Comparison of ENCODE assay signal across 10 mouse cellular contexts in genomic region chr5:98180888-98181635, GRCm38 (mm10). TPM values are rescaled to one million over a fixed set of nuclear protein-coding genes. Genes with fewer than 3 reads are reported as not detected.
DNase-seq lines count a peak whose midpoint lies in the region; ATAC-seq and TF ChIP-seq lines count a peak whose summit lies in the region.
"Had no signal": no experiment of that assay in that cellular context is flagged by ENCODE, and none has a peak within 500 bp of the region (broad histone marks: within the 10 kb centered on the region; RNA-seq: fewer than 3 reads in every experiment).

No protein-coding gene starts in this region.

- no peak for ATAC-seq in embryonic facial prominence, embryonic 11.5 days (replicated peaks; ENCODE audit: insufficient number of reproducible peaks, low FRiP score, low TSS enrichment, low read depth)
- ATAC-seq in hindbrain, postnatal 0 days: no peak
- peak; percentile 45 for ATAC-seq in neural tube, embryonic 13.5 days (ENCODE audit: low read depth)
- no peak for ATAC-seq in liver, embryonic 12.5 days

- TF ChIP-seq CTCF in hindbrain, postnatal 0 days (IDR thresholded peaks at IDR 0.05; ENCODE audit: low read depth): no peak

- 1% methylated on average over 27 of the region's 27 CpGs for WGBS in heart, embryonic 10.5 days
- WGBS in embryonic facial prominence, embryonic 11.5 days: under 1% methylated on average over 27 of the region's 27 CpGs
- under 1% methylated on average over 27 of the region's 27 CpGs for WGBS in hindbrain, postnatal 0 days
- WGBS in neural tube, embryonic 13.5 days: 0% methylated on average over 27 of the region's 27 CpGs
- 3% methylated on average over 27 of the region's 27 CpGs for WGBS in liver, embryonic 12.5 days (ENCODE audit: insufficient replicate concordance)

- intact Hi-C loops in heart, postnatal 14 days (cut with DNase I): no loop called here

- no peak overlapping the region; the same call in 1 of the 2 replicates for H3K4me2 ChIP-seq in embryonic facial prominence, embryonic 11.5 days (ENCODE audit: low read depth, low read length)
- peak overlapping the region; percentile 68 for H3K4me2 ChIP-seq in hindbrain, postnatal 0 days (ENCODE audit: low read depth, low read length)
- peak overlapping the region; percentile 89 for H3K4me2 ChIP-seq in neural tube, embryonic 13.5 days
- no peak overlapping the region for H3K4me2 ChIP-seq in liver, embryonic 12.5 days

- H3K4me1 ChIP-seq in heart, embryonic 10.5 days: peaks cover 26% of the 10 kb centered on the region
- H3K4me1 ChIP-seq in embryonic facial prominence, embryonic 11.5 days (ENCODE audit: control insufficient read depth, insufficient read depth, low read length): peaks cover 5% of the 10 kb centered on the region; the same call in 1 of the 2 replicates
- no peaks in the 10 kb centered on the region for H3K4me1 ChIP-seq in hindbrain, postnatal 0 days (ENCODE audit: insufficient read depth, low read length)
- peaks cover 68% of the 10 kb centered on the region for H3K4me1 ChIP-seq in neural tube, embryonic 13.5 days (replicated peaks)
- H3K4me1 ChIP-seq in liver, embryonic 12.5 days: peaks cover 9% of the 10 kb centered on the region

- H3K27ac ChIP-seq in heart, embryonic 10.5 days: no peak overlapping the region
- no peak overlapping the region for H3K27ac ChIP-seq in embryonic facial prominence, embryonic 11.5 days (replicated peaks; ENCODE audit: low read depth, low read length)
- H3K27ac ChIP-seq in hindbrain, postnatal 0 days: peak overlapping the region; percentile 80
- peak overlapping the region; percentile 89 for H3K27ac ChIP-seq in neural tube, embryonic 13.5 days (replicated peaks)
- H3K27ac ChIP-seq in liver, embryonic 12.5 days: no peak overlapping the region

- H3K9ac ChIP-seq in embryonic facial prominence, embryonic 11.5 days (replicated peaks; ENCODE audit: low read length): no peak overlapping the region
- peak overlapping the region; percentile 46 for H3K9ac ChIP-seq in hindbrain, postnatal 0 days (replicated peaks; ENCODE audit: low read length)
- peak overlapping the region; percentile 81 for H3K9ac ChIP-seq in neural tube, embryonic 13.5 days
- H3K9ac ChIP-seq in liver, embryonic 12.5 days: no peak overlapping the region

- H3K9me3 ChIP-seq in heart, embryonic 10.5 days: no peaks in the 10 kb centered on the region
- H3K9me3 ChIP-seq in embryonic facial prominence, embryonic 11.5 days (replicated peaks; ENCODE audit: control insufficient read depth, low read length): no peaks in the 10 kb centered on the region
- H3K9me3 ChIP-seq in hindbrain, postnatal 0 days (ENCODE audit: low read length): no peaks in the 10 kb centered on the region
- H3K9me3 ChIP-seq in neural tube, embryonic 13.5 days: no peaks in the 10 kb centered on the region
- no peaks in the 10 kb centered on the region for H3K9me3 ChIP-seq in liver, embryonic 12.5 days (replicated peaks)

- H3K36me3 ChIP-seq in heart, embryonic 10.5 days: no peaks in the 10 kb centered on the region
- no peaks in the 10 kb centered on the region for H3K36me3 ChIP-seq in embryonic facial prominence, embryonic 11.5 days (replicated peaks; ENCODE audit: control insufficient read depth, insufficient read depth, low read depth, low read length)
- H3K36me3 ChIP-seq in hindbrain, postnatal 0 days (ENCODE audit: insufficient read depth, low read length): no peaks in the 10 kb centered on the region
- no peaks in the 10 kb centered on the region for H3K36me3 ChIP-seq in neural tube, embryonic 13.5 days
- no peaks in the 10 kb centered on the region for H3K36me3 ChIP-seq in liver, embryonic 12.5 days

- peaks cover 99% of the 10 kb centered on the region for H3K27me3 ChIP-seq in heart, embryonic 10.5 days (ENCODE audit: insufficient read depth, poor library complexity, severe bottlenecking)
- H3K27me3 ChIP-seq in embryonic facial prominence, embryonic 11.5 days (ENCODE audit: control insufficient read depth, insufficient read depth, low read length): peaks cover 63% of the 10 kb centered on the region
- H3K27me3 ChIP-seq in hindbrain, postnatal 0 days (ENCODE audit: insufficient read depth, low read length): peaks cover 9% of the 10 kb centered on the region; the same call in 1 of the 2 replicates
- H3K27me3 ChIP-seq in neural tube, embryonic 13.5 days: peaks cover 76% of the 10 kb centered on the region
- H3K27me3 ChIP-seq in liver, embryonic 12.5 days (replicated peaks): peaks cover 97% of the 10 kb centered on the region

- peak overlapping the region; percentile 38 for H3K4me3 ChIP-seq in heart, embryonic 10.5 days
- no peak overlapping the region for H3K4me3 ChIP-seq in embryonic facial prominence, embryonic 11.5 days (ENCODE audit: low read depth, low read length)
- peak overlapping the region; percentile 52 for H3K4me3 ChIP-seq in hindbrain, postnatal 0 days (ENCODE audit: low read length)
- peak overlapping the region; percentile 56 for H3K4me3 ChIP-seq in neural tube, embryonic 13.5 days
- H3K4me3 ChIP-seq in liver, embryonic 12.5 days: no peak overlapping the region

- DNase-seq in heart, embryonic 10.5 days (ENCODE audit: low spot score): no peak
- no peak for DNase-seq in heart, postnatal 14 days
- DNase-seq in MN1 (ENCODE audit: low spot score): peak; percentile 35
- DNase-seq in embryonic facial prominence, embryonic 11.5 days (ENCODE audit: low spot score): peak; percentile 46
- DNase-seq in hindbrain, postnatal 0 days (ENCODE audit: low spot score): peak; percentile 51
- no peak for DNase-seq in urinary bladder, postnatal 14 days (ENCODE audit: low spot score)

RNA-seq across cellular contexts. Expression of gene Prdm8, which starts 14.1 kb away (rescaled TPM):
- not detected in 2 replicates for polyA plus RNA-seq in heart, embryonic 10.5 days (2016; fragmentation: Nextera tagmentation; extraction: Ambion mirVana)
- total RNA-seq in heart, postnatal 14 days (2021): under 1 TPM; 0.29 to 0.36 TPM
- polyA plus RNA-seq in embryonic facial prominence, embryonic 11.5 days (2014; fragmentation: Nextera tagmentation; extraction: Ambion mirVana): 0.22 and 0.45 TPM in 2 replicates
- total RNA-seq in hindbrain, postnatal 0 days (2014; rRNA removed): 38.0 and 38.6 TPM in 2 replicates
- polyA plus RNA-seq in hindbrain, postnatal 0 days (2015; fragmentation: Nextera tagmentation; extraction: Ambion mirVana): 2.7 and 3.1 TPM in 2 replicates
- 3.5 and 3.8 TPM in 2 replicates for polyA plus RNA-seq in neural tube, embryonic 13.5 days (2015; fragmentation: Nextera tagmentation; extraction: Ambion mirVana)
- polyA plus RNA-seq in liver, embryonic 12.5 days (2016; fragmentation: Nextera tagmentation; extraction: Ambion mirVana): not detected in 2 replicates
- total RNA-seq: common myeloid progenitor, adult 5-6 weeks had no signal
- polyA plus RNA-seq: liver, embryonic 16.5 days had no signal

Comparison
In these comparisons a context has a peak if more than half of its experiments do, and no peak if none do; other contexts are left out.
1. DNase-seq: peak in MN1 (single experiment), embryonic facial prominence, embryonic 11.5 days (single experiment) and hindbrain, postnatal 0 days (single experiment); none in heart, embryonic 10.5 days (single experiment), heart, postnatal 14 days (0 of 2) and urinary bladder, postnatal 14 days (single experiment).
2. H3K27ac ChIP-seq: peak in hindbrain, postnatal 0 days (single experiment) and neural tube, embryonic 13.5 days (single experiment); none in heart, embryonic 10.5 days (single experiment), embryonic facial prominence, embryonic 11.5 days (single experiment) and liver, embryonic 12.5 days (single experiment).
3. H3K4me3 ChIP-seq: peak in heart, embryonic 10.5 days (single experiment), hindbrain, postnatal 0 days (single experiment) and neural tube, embryonic 13.5 days (single experiment); none in embryonic facial prominence, embryonic 11.5 days (single experiment) and liver, embryonic 12.5 days (single experiment).
4. H3K4me2 ChIP-seq: peak in hindbrain, postnatal 0 days (single experiment) and neural tube, embryonic 13.5 days (single experiment); none in embryonic facial prominence, embryonic 11.5 days (single experiment) and liver, embryonic 12.5 days (single experiment).
5. H3K9ac ChIP-seq: peak in hindbrain, postnatal 0 days (single experiment) and neural tube, embryonic 13.5 days (single experiment); none in embryonic facial prominence, embryonic 11.5 days (single experiment) and liver, embryonic 12.5 days (single experiment).